Mouse (Mus musculus) forebrain, embryonic 11.5 days (tissue): ENCODE results near the gene Gpc3. TPM values are rescaled to one million over a fixed set of nuclear protein-coding genes. Genes with fewer than 3 reads are reported as not detected.

Experiments
- ATAC-seq: fragments of 200-750 bp; cut with Nextera tagmentation; replicated peaks from 2 replicates; pipeline ENCODE4 v1.8.0; 2017; ENCODE audit warnings: moderate TSS enrichment; ENCODE audit not compliant: low FRiP score
- DNase-seq: peaks from one replicate; pipeline ENCODE4 v3.0.0-alpha.2; 2017; ENCODE audit warnings: low spot score
- H3K27ac ChIP-seq: fragments of 300-500 bp; sonication (generic); 2 replicates; pipeline ENCODE4 v1.5.1; 2014; ENCODE audit warnings: low read depth, low read length
- H3K27me3 ChIP-seq: fragments of 300-500 bp; sonication (generic); 2 replicates; pipeline ENCODE4 v1.6.1; 2014; ENCODE audit warnings: mild to moderate bottlenecking, low read length, mixed read lengths; ENCODE audit not compliant: control insufficient read depth, insufficient read depth
- H3K36me3 ChIP-seq: fragments of 300-500 bp; sonication (generic); 2 replicates; pipeline ENCODE4 v1.6.1; 2014; ENCODE audit warnings: mild to moderate bottlenecking, low read length, moderate library complexity, mixed read lengths; ENCODE audit not compliant: control insufficient read depth, insufficient read depth
- H3K4me1 ChIP-seq: fragments of 300-500 bp; sonication (generic); replicated peaks from 2 replicates; pipeline ENCODE4 v1.6.1; 2014; ENCODE audit warnings: low read length, mixed read lengths; ENCODE audit not compliant: control insufficient read depth, insufficient read depth
- H3K4me2 ChIP-seq: fragments of 300-500 bp; sonication (generic); 2 replicates; pipeline ENCODE4 v1.6.1; 2014; ENCODE audit warnings: low read depth, mild to moderate bottlenecking, low read length, moderate library complexity, mixed read lengths; ENCODE audit not compliant: severe bottlenecking
- H3K4me3 ChIP-seq: fragments of 300-500 bp; sonication (generic); 2 replicates; pipeline ENCODE4 v1.5.1; 2014; ENCODE audit warnings: low read depth, low read length
- H3K9ac ChIP-seq: fragments of 300-500 bp; sonication (generic); 2 replicates; pipeline ENCODE4 v1.6.1; 2014; ENCODE audit warnings: low read length
- H3K9me3 ChIP-seq: fragments of 300-500 bp; sonication (generic); 2 replicates; pipeline ENCODE4 v1.6.1; 2016; ENCODE audit warnings: low read length, mixed read lengths; ENCODE audit not compliant: control insufficient read depth
- WGBS: fragments of 180-500 bp; shearing (Covaris S2); extraction: QIAGEN DNeasy Blood & Tissue Kit; methylation state at CpG from one replicate; pipeline ENCODE4 v1.1.7; 2014; 5-methylcytosine and 5-hydroxymethylcytosine counted together
- polyA plus RNA-seq: library from polyadenylated mRNA; unstranded; fragments of >200 nt; fragmentation: Nextera tagmentation; extraction: Ambion mirVana; gene quantifications from 2 replicates; pipeline ENCODE4 v1.2.1, GENCODE M21; 2014

The Gpc3 gene
- polyA plus RNA-seq: 177 and 187 TPM in 2 replicates

- DNase-seq: no peak
- Histone ChIP-seq H3K9ac (peak within 1 kb of the TSS; percentile 39), H3K4me3 (peak within 1 kb of the TSS; percentile 32), H3K36me3 (no peaks in the 10 kb centered on the region), H3K4me1 (peaks cover 3% of the 10 kb centered on the region; the same call in 1 of the 2 replicates), H3K4me2 (peak within 1 kb of the TSS; percentile 64), H3K9me3 (no peaks in the 10 kb centered on the region), H3K27me3 (peaks cover 4% of the 10 kb centered on the region; the same call in 1 of the 2 replicates), H3K27ac (no peak within 1 kb of the TSS)
- WGBS: 23% methylated on average over 43 of the region's 48 CpGs
- peak; percentile 94 for ATAC-seq
These were observed at the start of gene Gpc3 for GRCm38 (mm10) chrX:52613328-52614030. Gpc3 (minus strand) TSS chrX:52613950.

- Histone ChIP-seq H3K9me3 (no peaks in the 10 kb centered on the region), H3K4me3 (no peak overlapping the region), H3K27me3 (no peaks in the 10 kb centered on the region; the same call in 1 of the 2 replicates), H3K9ac (peak overlapping the region; percentile 35), H3K36me3 (no peaks in the 10 kb centered on the region), H3K4me2 (peak overlapping the region; percentile 24; the same call in 1 of the 2 replicates), H3K4me1 (no peaks in the 10 kb centered on the region; the same call in 1 of the 2 replicates), H3K27ac (0 out of 2 replicates have a peak overlapping the region, but pooled peaks have one; percentile 12)
- DNase-seq (peak; percentile 61), ATAC-seq (peak; percentile 33; the same call in 1 of the 2 replicates)
- WGBS: 21% methylated on average over 10 of the region's 10 CpGs
These were observed 38.2 kb upstream of the Gpc3 start for GRCm38 (mm10) chrX:52651975-52652374.

GRCm38 (mm10) chrX:52651472-52651948 lies 37.8 kb upstream of the Gpc3 start:
- Histone ChIP-seq H3K36me3 (no peaks in the 10 kb centered on the region), H3K27me3 (no peaks in the 10 kb centered on the region; the same call in 1 of the 2 replicates), H3K4me1 (no peaks in the 10 kb centered on the region; the same call in 1 of the 2 replicates), H3K9me3 (no peaks in the 10 kb centered on the region), H3K9ac (peak overlapping the region; percentile 35), H3K4me3 (no peak overlapping the region), H3K4me2 (peak overlapping the region; percentile 24; the same call in 1 of the 2 replicates), H3K27ac (0 out of 2 replicates have a peak overlapping the region, but pooled peaks have one; percentile 12)
- ATAC-seq (peak; percentile 61; the same call in 1 of the 2 replicates), DNase-seq (peak; percentile 56)
- 32% methylated on average over 8 of the region's 9 CpGs for WGBS

- H3K9me3 ChIP-seq: no peaks in the 10 kb centered on the region
- H3K27me3 ChIP-seq: no peaks in the 10 kb centered on the region; the same call in 1 of the 2 replicates
- H3K4me2 ChIP-seq: peak overlapping the region; percentile 26; the same call in 1 of the 2 replicates
- H3K9ac ChIP-seq: no peak overlapping the region
- H3K4me3 ChIP-seq: no peak overlapping the region
- H3K4me1 ChIP-seq: no peaks in the 10 kb centered on the region; the same call in 1 of the 2 replicates
- 29% methylated on average over 19 of the region's 19 CpGs for WGBS
- H3K36me3 ChIP-seq: no peaks in the 10 kb centered on the region
- no peak for ATAC-seq
- DNase-seq: no peak
- no peak overlapping the region for H3K27ac ChIP-seq
These were observed 35.4 kb upstream of the Gpc3 start for GRCm38 (mm10) chrX:52648910-52649785.

GRCm38 (mm10) chrX:52644393-52644792 lies 30.6 kb upstream of the Gpc3 start:
- ATAC-seq (no peak), DNase-seq (no peak)
- Histone ChIP-seq H3K36me3 (no peaks in the 10 kb centered on the region), H3K27me3 (no peaks in the 10 kb centered on the region; the same call in 1 of the 2 replicates), H3K4me3 (no peak overlapping the region), H3K27ac (no peak overlapping the region), H3K9me3 (no peaks in the 10 kb centered on the region), H3K9ac (no peak overlapping the region), H3K4me1 (no peaks in the 10 kb centered on the region; the same call in 1 of the 2 replicates), H3K4me2 (no peak overlapping the region)
- 62% methylated on average over 7 of the region's 7 CpGs for WGBS

- H3K4me1 ChIP-seq: no peaks in the 10 kb centered on the region
- no peak overlapping the region for H3K27ac ChIP-seq
- 74% methylated on average over 2 of the region's 2 CpGs for WGBS
These were observed 29.6 kb upstream of the Gpc3 start for GRCm38 (mm10) chrX:52643350-52643749.

GRCm38 (mm10) chrX:52642126-52642525 lies 28.4 kb upstream of the Gpc3 start:
- H3K9ac ChIP-seq: no peak overlapping the region
- no peaks in the 10 kb centered on the region for H3K9me3 ChIP-seq
- no peak overlapping the region for H3K4me3 ChIP-seq
- no peaks in the 10 kb centered on the region for H3K27me3 ChIP-seq
- DNase-seq: no peak
- H3K4me1 ChIP-seq: no peaks in the 10 kb centered on the region
- no peak for ATAC-seq
- H3K36me3 ChIP-seq: no peaks in the 10 kb centered on the region
- no peak overlapping the region for H3K4me2 ChIP-seq
- WGBS: 78% methylated on average over 2 of the region's 2 CpGs
- H3K27ac ChIP-seq: no peak overlapping the region

More at GRCm38 (mm10) chrX:52643350-52643749, 29.6 kb upstream of the Gpc3 start:
- Histone ChIP-seq H3K36me3 (no peaks in the 10 kb centered on the region), H3K4me3 (no peak overlapping the region), H3K4me2 (no peak overlapping the region), H3K9ac (no peak overlapping the region), H3K9me3 (no peaks in the 10 kb centered on the region), H3K27me3 (no peaks in the 10 kb centered on the region; the same call in 1 of the 2 replicates)
- ATAC-seq (no peak), DNase-seq (no peak)

- Histone ChIP-seq H3K36me3 (no peaks in the 10 kb centered on the region), H3K4me2 (no peak overlapping the region), H3K27me3 (no peaks in the 10 kb centered on the region), H3K4me3 (no peak overlapping the region), H3K4me1 (no peaks in the 10 kb centered on the region), H3K9ac (no peak overlapping the region), H3K9me3 (no peaks in the 10 kb centered on the region), H3K27ac (no peak overlapping the region)
- no peak for DNase-seq
- no peak for ATAC-seq
These were observed 23.7 kb upstream of the Gpc3 start for GRCm38 (mm10) chrX:52637419-52637818.
